Mouse (Mus musculus): ENCODE measurements around the gene Gas2l1. TPM values are rescaled to one million over a fixed set of nuclear protein-coding genes. Genes with fewer than 3 reads are reported as not detected.
"Not testable (repeated sequence)": the region's sequence is repeated elsewhere in the genome, so short reads cannot be mapped to it uniquely, and the experiment has no call there.

Gas2l1 gene
- total and polyA plus RNA-seq, 3 experiments = 41.1 to 89.0 TPM; not detected in 1

GRCm38 (mm10) chr11:5089147-5089546 lies 24.0 kb upstream of the Gas2l1 start:
- H3K9ac ChIP-seq (ENCODE audit: control insufficient read depth, low read depth, low read length, poor library complexity, severe bottlenecking) = no peak overlapping the region
- no peaks in the 10 kb centered on the region for H3K27me3 ChIP-seq (ENCODE audit: control insufficient read depth in 1 of 2, insufficient read depth in 2 of 2, low read length in 2 of 2)
- H3K4me3 ChIP-seq (ENCODE audit: control insufficient read depth in 1 of 2, insufficient read depth in 1 of 2, low read depth in 2 of 2, low read length in 2 of 2) = no peak overlapping the region
- peaks cover 39 to 91% of the 10 kb centered on the region in 2 experiments for H3K36me3 ChIP-seq (ENCODE audit: control insufficient read depth in 1 of 2, insufficient read depth in 2 of 2, low read length in 2 of 2)
- peaks cover 0 to 3% of the 10 kb centered on the region in 2 experiments; a peak in 1 of 4 replicates for H3K4me1 ChIP-seq (ENCODE audit: control insufficient read depth in 1 of 2, insufficient read depth in 2 of 2, low read length in 2 of 2)
- DNase-seq (ENCODE audit: low read depth, low spot score) = no peak
- H3K79me2 ChIP-seq (ENCODE audit: control insufficient read depth, insufficient read depth, low read length, poor library complexity) = peaks cover 48% of the 10 kb centered on the region
- H3K9me3 ChIP-seq (replicated peaks; ENCODE audit: insufficient read depth, low read length) = no peaks in the 10 kb centered on the region
- TF ChIP-seq CHD1 (IDR thresholded peaks at IDR 0.05; ENCODE audit: low read depth, low read length) = 0 out of 2 replicates have a peak, but pooled peaks have one; percentile 28
- no peak for TF ChIP-seq TBP (IDR thresholded peaks at IDR 0.05; ENCODE audit: low read depth, low read length)
- no peak overlapping the region for H3K27ac ChIP-seq (ENCODE audit: control insufficient read depth, low read depth, low read length)

- H3K27ac ChIP-seq (ENCODE audit: control insufficient read depth, low read depth, low read length); H3K9ac ChIP-seq (ENCODE audit: control insufficient read depth, low read depth, low read length, poor library complexity, severe bottlenecking); H3K4me3 ChIP-seq (ENCODE audit: control insufficient read depth in 1 of 2, insufficient read depth in 1 of 2, low read depth in 2 of 2, low read length in 2 of 2); DNase-seq (ENCODE audit: low read depth, low spot score); H3K27me3 ChIP-seq (ENCODE audit: control insufficient read depth in 1 of 2, insufficient read depth in 2 of 2, low read length in 2 of 2); H3K79me2 ChIP-seq (ENCODE audit: control insufficient read depth, insufficient read depth, low read length, poor library complexity); H3K4me1 ChIP-seq (ENCODE audit: control insufficient read depth in 1 of 2, insufficient read depth in 2 of 2, low read length in 2 of 2); H3K9me3 ChIP-seq (replicated peaks; ENCODE audit: insufficient read depth, low read length): not testable (repeated sequence)
- H3K36me3 ChIP-seq (ENCODE audit: control insufficient read depth in 1 of 2, insufficient read depth in 2 of 2, low read length in 2 of 2) = peaks cover 7 to 77% of the 10 kb centered on the region in 2 experiments
Observed at GRCm38 (mm10) chr11:5076843-5077242, 11.7 kb upstream of the Gas2l1 start.

DNA sequence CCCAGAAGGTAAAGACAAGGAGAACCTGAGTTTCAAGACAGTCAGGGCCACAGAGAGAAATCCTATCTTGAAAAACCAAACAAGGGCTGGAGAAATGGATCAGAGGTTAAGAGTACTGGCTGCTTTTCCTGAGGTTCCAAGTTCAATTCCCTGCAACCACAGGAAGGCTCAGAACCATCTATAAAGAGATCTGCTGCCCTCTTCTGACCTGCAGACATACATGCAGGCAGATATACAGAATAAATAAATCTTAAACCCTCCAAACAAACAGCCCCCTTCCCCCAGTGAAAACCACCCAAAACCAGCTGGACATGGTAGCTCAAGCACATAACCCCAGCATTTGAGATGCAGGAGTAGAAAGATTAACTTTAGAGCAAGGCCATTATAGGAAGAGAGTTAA lies 10.6 kb upstream of the Gas2l1 start:
- peak; percentile 1 for TF ChIP-seq RAD21 (IDR thresholded peaks at IDR 0.05; ENCODE audit: low read depth, low read length)
- no peak for TF ChIP-seq MXI1 (IDR thresholded peaks at IDR 0.05; ENCODE audit: low read depth, low read length)
- TF ChIP-seq SMC3 (IDR thresholded peaks at IDR 0.05; ENCODE audit: low read depth, low read length) = 0 out of 2 replicates have a peak, but pooled peaks have one; percentile 17
- peak in 2 of 3 experiments; percentile 16 to 41; a peak in 3 of 6 replicates for TF ChIP-seq CTCF (IDR thresholded peaks at IDR 0.05 in 2 of 3, conservative IDR thresholded peaks at IDR 0.05 in 1 of 3; ENCODE audit: control insufficient read depth in 1 of 3, insufficient read depth in 1 of 3, low read depth in 2 of 3, low read length in 3 of 3, poor library complexity in 1 of 3, severe bottlenecking in 1 of 3)
- TF ChIP-seq POLR2AphosphoS2 (IDR thresholded peaks at IDR 0.05; ENCODE audit: low read length) = peak; percentile 54
- no peak for TF ChIP-seq ZC3H11A (IDR thresholded peaks at IDR 0.05; ENCODE audit: low read depth, low read length)
- TF ChIP-seq ZMIZ1 (IDR thresholded peaks at IDR 0.05; ENCODE audit: low read depth, low read length) = no peak
- Histone ChIP-seq H3K4me1 (ENCODE audit: control insufficient read depth in 1 of 2, insufficient read depth in 2 of 2, low read length in 2 of 2) (no peaks in the 10 kb centered on the region), H3K9ac (ENCODE audit: control insufficient read depth, low read depth, low read length, poor library complexity, severe bottlenecking) (no peak overlapping the region), H3K27ac (ENCODE audit: control insufficient read depth, low read depth, low read length) (no peak overlapping the region), H3K9me3 (replicated peaks; ENCODE audit: insufficient read depth, low read length) (no peaks in the 10 kb centered on the region), H3K79me2 (ENCODE audit: control insufficient read depth, insufficient read depth, low read length, poor library complexity) (peaks cover 7% of the 10 kb centered on the region), H3K27me3 (ENCODE audit: control insufficient read depth in 1 of 2, insufficient read depth in 2 of 2, low read length in 2 of 2) (no peaks in the 10 kb centered on the region), H3K4me3 (ENCODE audit: control insufficient read depth in 1 of 2, insufficient read depth in 1 of 2, low read depth in 2 of 2, low read length in 2 of 2) (no peak overlapping the region), H3K36me3 (ENCODE audit: control insufficient read depth in 1 of 2, insufficient read depth in 2 of 2, low read length in 2 of 2) (peaks cover 7 to 72% of the 10 kb centered on the region in 2 experiments)
- DNase-seq (ENCODE audit: low read depth, low spot score) = peak; percentile 47

- TF ChIP-seq JUND (IDR thresholded peaks at IDR 0.05; ENCODE audit: low read depth, low read length) (no peak), CTCF (IDR thresholded peaks at IDR 0.05 in 2 of 3, conservative IDR thresholded peaks at IDR 0.05 in 1 of 3; ENCODE audit: control insufficient read depth in 1 of 3, insufficient read depth in 1 of 3, low read depth in 2 of 3, low read length in 3 of 3, poor library complexity in 1 of 3, severe bottlenecking in 1 of 3) (peak; percentile 48 to 59 (median 54)), MEF2A (IDR thresholded peaks at IDR 0.05; ENCODE audit: extremely low read depth, insufficient replicate concordance, low read depth, low read length, poor library complexity, severe bottlenecking) (no peak), MYC (IDR thresholded peaks at IDR 0.05; ENCODE audit: low read depth, low read length) (0 out of 2 replicates have a peak, but pooled peaks have one; percentile 31), POLR2A (IDR thresholded peaks at IDR 0.05; ENCODE audit: control insufficient read depth in 1 of 2, insufficient read depth in 1 of 2, low read depth in 1 of 2, low read length in 2 of 2, poor library complexity in 1 of 2) (peak in 1 of 2 experiments; percentile 19; a peak in 1 of 4 replicates), SIN3A (IDR thresholded peaks at IDR 0.05; ENCODE audit: low read length) (no peak)
- H3K9me3 ChIP-seq (replicated peaks; ENCODE audit: insufficient read depth, low read length) = no peaks in the 10 kb centered on the region
- DNase-seq (ENCODE audit: low read depth, low spot score) = peak; percentile 69
Observed at GRCm38 (mm10) chr11:5074882-5075281, 9.8 kb upstream of the Gas2l1 start.

More at GRCm38 (mm10) chr11:5074882-5075281, 9.8 kb upstream of the Gas2l1 start:
- H3K4me1 ChIP-seq (ENCODE audit: control insufficient read depth in 1 of 2, insufficient read depth in 2 of 2, low read length in 2 of 2) = no peaks in the 10 kb centered on the region
- H3K36me3 ChIP-seq (ENCODE audit: control insufficient read depth in 1 of 2, insufficient read depth in 2 of 2, low read length in 2 of 2) = peaks cover 5 to 63% of the 10 kb centered on the region in 2 experiments
- H3K9ac ChIP-seq (ENCODE audit: control insufficient read depth, low read depth, low read length, poor library complexity, severe bottlenecking) = no peak overlapping the region
- H3K27me3 ChIP-seq (ENCODE audit: control insufficient read depth in 1 of 2, insufficient read depth in 2 of 2, low read length in 2 of 2) = no peaks in the 10 kb centered on the region
- no peak overlapping the region for H3K4me3 ChIP-seq (ENCODE audit: control insufficient read depth in 1 of 2, insufficient read depth in 1 of 2, low read depth in 2 of 2, low read length in 2 of 2)
- H3K27ac ChIP-seq (ENCODE audit: control insufficient read depth, low read depth, low read length) = no peak overlapping the region
- peaks cover 5% of the 10 kb centered on the region for H3K79me2 ChIP-seq (ENCODE audit: control insufficient read depth, insufficient read depth, low read length, poor library complexity)
